Mouse (Mus musculus) spleen, adult 18-20 months (tissue): ENCODE data around the gene Gm31571.
"Not testable (repeated sequence)": the region's sequence is repeated elsewhere in the genome, so short reads cannot be mapped to it uniquely, and the experiment has no call there.

Experiments used
- DNase-seq, 2 experiments: peaks; one replicate each; pipeline ENCODE4 v3.0.0; 2022; ENCODE audit warnings: mixed read lengths in 2 of 2

The Gm31571 gene

DNA sequence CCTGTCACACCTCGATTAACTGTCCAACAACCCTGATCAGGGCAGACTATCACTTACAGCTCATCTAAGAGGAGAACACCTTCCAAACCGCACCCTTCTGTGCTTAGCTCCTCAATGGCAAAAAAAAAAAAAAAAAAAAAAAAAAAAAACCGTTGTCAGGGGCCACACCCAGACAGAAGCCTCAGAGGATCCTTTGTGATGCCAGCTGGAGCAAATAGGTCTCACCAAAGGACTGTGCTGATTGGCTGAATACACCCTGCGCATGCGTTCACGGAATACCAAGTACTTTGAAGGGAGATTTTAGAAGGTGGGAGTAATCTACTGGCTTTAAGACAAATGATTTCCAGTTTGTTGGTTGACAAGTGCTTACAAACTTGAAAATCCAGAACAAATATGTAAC is at the start of gene Gm31571:
Gm31571 (minus strand) TSS at position 101 of the 400 bp plus-strand sequence.
- DNase-seq: not testable (repeated sequence)
